ENCODE assay signal across 31 mouse cellular contexts in the genomic region with DNA sequence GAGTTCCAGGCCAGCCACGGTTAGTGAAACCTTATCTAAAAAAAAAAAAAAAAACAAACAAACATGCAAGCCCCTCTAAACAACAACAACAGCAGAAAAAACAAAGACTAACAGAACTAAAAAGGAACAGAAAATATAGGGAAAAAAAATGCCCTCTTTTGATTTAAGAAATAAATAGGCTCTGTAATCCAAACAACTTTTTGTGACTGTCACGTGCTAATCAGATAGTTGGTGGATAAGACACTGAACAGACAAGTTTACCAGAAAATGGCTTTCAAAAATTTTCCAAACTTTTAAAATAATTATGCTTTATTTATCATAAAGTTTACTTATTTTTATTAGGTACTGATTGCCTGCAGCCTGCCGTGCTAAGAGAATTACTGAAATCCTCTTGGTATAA.
"Had no signal": no experiment of that assay in that cellular context is flagged by ENCODE, and none has a peak within 500 bp of the region (broad histone marks: within the 10 kb centered on the region; RNA-seq: fewer than 3 reads in every experiment).

No protein-coding gene starts in this region.

- H3K27me3 ChIP-seq: heart, embryonic 12.5 days; heart, embryonic 13.5 days; heart, embryonic 15.5 days; hindbrain, embryonic 12.5 days; hindbrain, embryonic 13.5 days; hindbrain, embryonic 15.5 days; intestine, embryonic 15.5 days; kidney, embryonic 15.5 days had no signal

- H3K4me2 ChIP-seq: heart, embryonic 11.5 days; heart, embryonic 12.5 days; heart, embryonic 13.5 days; heart, embryonic 15.5 days; hindbrain, embryonic 12.5 days; hindbrain, embryonic 13.5 days; hindbrain, embryonic 14.5 days; hindbrain, embryonic 15.5 days; intestine, embryonic 15.5 days; kidney, embryonic 15.5 days had no signal

- H3K9me3 ChIP-seq: heart, embryonic 10.5 days; heart, embryonic 12.5 days; heart, embryonic 13.5 days; heart, embryonic 15.5 days; hindbrain, embryonic 10.5 days; hindbrain, embryonic 12.5 days; hindbrain, embryonic 13.5 days; hindbrain, embryonic 15.5 days; intestine, embryonic 15.5 days; kidney, embryonic 15.5 days had no signal

- DNase-seq: heart, postnatal 10 days; heart, postnatal 14 days; heart, postnatal 36 days; heart, postnatal 4 days; kidney, adult 11 months; kidney, adult 18-20 months; kidney, adult 2 months; kidney, adult 8-10 months; kidney, adult 9 months; kidney, postnatal 10 days; kidney, postnatal 14 days; kidney, postnatal 25 days; kidney, postnatal 36 days; kidney, postnatal 4 days; layer of hippocampus, adult 9-11 months had no signal

- H3K36me3 ChIP-seq: heart, embryonic 10.5 days; heart, embryonic 12.5 days; heart, embryonic 13.5 days; heart, embryonic 15.5 days; hindbrain, embryonic 10.5 days; hindbrain, embryonic 12.5 days; hindbrain, embryonic 13.5 days; hindbrain, embryonic 15.5 days; intestine, embryonic 15.5 days; kidney, embryonic 15.5 days had no signal

- H3K4me1 ChIP-seq: heart, embryonic 10.5 days; heart, embryonic 12.5 days; heart, embryonic 13.5 days; heart, embryonic 15.5 days; hindbrain, embryonic 10.5 days; hindbrain, embryonic 12.5 days; hindbrain, embryonic 13.5 days; hindbrain, embryonic 15.5 days; intestine, embryonic 15.5 days had no signal

- H3K27ac ChIP-seq: heart, embryonic 10.5 days; heart, embryonic 13.5 days; heart, embryonic 15.5 days; hindbrain, embryonic 10.5 days; hindbrain, embryonic 12.5 days; hindbrain, embryonic 13.5 days; hindbrain, embryonic 14.5 days; hindbrain, embryonic 15.5 days; hindbrain, postnatal 0 days; intestine, embryonic 15.5 days; kidney, embryonic 15.5 days; kidney, postnatal 0 days; layer of hippocampus, adult 2 months; left cerebral cortex, adult 2 months had no signal

- H3K9ac ChIP-seq: heart, embryonic 12.5 days; heart, embryonic 13.5 days; heart, embryonic 15.5 days; hindbrain, embryonic 12.5 days; hindbrain, embryonic 13.5 days; hindbrain, embryonic 14.5 days; hindbrain, embryonic 15.5 days; intestine, embryonic 15.5 days; kidney, embryonic 15.5 days had no signal

- H3K4me3 ChIP-seq: heart, embryonic 10.5 days; heart, embryonic 12.5 days; heart, embryonic 13.5 days; heart, embryonic 15.5 days; hindbrain, embryonic 10.5 days; hindbrain, embryonic 12.5 days; hindbrain, embryonic 13.5 days; hindbrain, embryonic 15.5 days; intestine, embryonic 15.5 days; kidney, embryonic 15.5 days; layer of hippocampus, adult 2 months; left cerebral cortex, adult 2 months had no signal
